Mouse (Mus musculus) liver, embryonic 14.5 days (tissue): Measurements from ENCODE around the gene Fbxw5.

Source experiments
- CTCF ChIP-seq: IDR thresholded peaks from 2 replicates; pipeline ENCODE4 v1.5.1; 2016; ENCODE audit warnings: antibody characterized with exemption, low read depth, control low read depth
- EP300 ChIP-seq: IDR thresholded peaks from 2 replicates; pipeline ENCODE4 v1.6.1; 2016; ENCODE audit warnings: antibody characterized with exemption, low read depth

- no peak for TF ChIP-seq CTCF
- no peak for TF ChIP-seq EP300
Measured at GRCm38 (mm10) chr2:25450853-25451647, 49.5 kb upstream of the Fbxw5 start.
